Mouse (Mus musculus) CH12.LX (cell line): ENCODE results near the gene Fgd6.

Source experiments
- CTCF ChIP-seq, 2 experiments: IDR thresholded peaks in 1 of 2; conservative IDR thresholded peaks in 1 of 2; 2 replicates each; pipeline ENCODE4 v1.5.1; 2011 to 2012; ENCODE audit warnings: low read depth in 2 of 2, low read length in 2 of 2, improper control_type of control experiment in 1 of 2, inconsistent platforms in 1 of 2, mild to moderate bottlenecking in 1 of 2, moderate library complexity in 1 of 2
- EP300 ChIP-seq: IDR thresholded peaks from 2 replicates; pipeline ENCODE4 v1.6.1; 2011; ENCODE audit warnings: low read length, improper control_type of control experiment
- JUND ChIP-seq: conservative IDR thresholded peaks from 2 replicates; pipeline ENCODE4 v1.6.1; 2011; ENCODE audit warnings: low read depth, low read length, improper control_type of control experiment
- MXI1 ChIP-seq: IDR thresholded peaks from 2 replicates; pipeline ENCODE4 v1.6.1; 2011; ENCODE audit warnings: mild to moderate bottlenecking, low read depth, low read length, improper control_type of control experiment
- POLR2A ChIP-seq: IDR thresholded peaks from 2 replicates; pipeline ENCODE4 v1.6.1; 2011; ENCODE audit warnings: low read depth, mild to moderate bottlenecking, improper control_type of control experiment, low read length

DNA sequence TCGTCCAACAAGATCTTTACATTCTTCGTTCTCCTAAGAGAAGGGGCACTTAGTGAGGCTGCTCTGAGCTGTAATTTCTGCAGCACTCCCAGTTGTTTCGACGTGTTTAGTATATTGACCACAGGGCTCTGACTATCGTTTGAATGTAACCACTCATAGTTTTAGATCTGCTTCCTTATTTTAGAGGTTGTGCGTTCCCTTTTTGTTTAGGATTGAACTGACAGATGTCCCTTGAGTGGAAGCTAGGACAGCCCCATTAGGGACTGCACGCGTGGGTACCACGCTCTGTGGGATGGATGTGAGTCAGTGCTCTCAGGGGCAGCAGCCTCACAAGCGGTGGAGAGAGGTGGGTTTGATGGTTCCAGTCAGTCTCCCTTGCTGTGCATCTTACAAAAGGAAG lies 69.7 kb downstream of the Fgd6 start:
- no peak for TF ChIP-seq EP300
- no peak for TF ChIP-seq JUND
- TF ChIP-seq POLR2A: no peak
- no peak for TF ChIP-seq MXI1
- TF ChIP-seq CTCF (conservative IDR thresholded peaks at IDR 0.05 in 1 of 2, IDR thresholded peaks at IDR 0.05 in 1 of 2; ENCODE audit: low read depth in 2 of 2, low read length in 2 of 2): no peak
